In the genomic region with DNA sequence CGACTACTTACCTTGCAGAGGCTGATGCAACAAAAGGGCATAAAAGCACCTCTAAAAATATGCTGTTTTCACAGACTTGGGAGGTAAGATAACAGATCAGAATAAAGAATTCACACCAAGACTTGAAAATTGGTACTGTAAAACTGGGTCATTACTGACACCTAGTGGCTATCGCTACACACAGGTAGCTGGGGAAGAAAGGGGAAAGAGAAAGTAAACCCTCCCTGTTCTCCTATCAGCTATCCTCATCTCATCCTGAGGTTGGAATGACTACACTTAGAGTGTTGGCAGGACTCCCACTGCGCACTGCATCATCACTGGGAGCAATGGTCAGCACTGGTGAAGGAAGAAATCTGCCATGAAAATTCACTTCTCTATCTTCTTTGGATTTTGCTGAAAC, we compare ENCODE assay signal across 8 mouse cellular contexts. TPM values are rescaled to one million over a fixed set of nuclear protein-coding genes. Genes with fewer than 3 reads are reported as not detected.
A peak's percentile ranks its signal among the peaks of the same experiment; 100 is the strongest.
DNase-seq lines count a peak whose midpoint lies in the region; ATAC-seq and TF ChIP-seq lines count a peak whose summit lies in the region.
"Had no signal": no experiment of that assay in that cellular context is flagged by ENCODE, and none has a peak within 500 bp of the region (broad histone marks: within the 10 kb centered on the region; RNA-seq: fewer than 3 reads in every experiment).

No protein-coding gene starts in this region.

- WGBS in neural tube, embryonic 11.5 days, result 41% methylated on average over 3 of the region's 3 CpGs
- WGBS in intestine, embryonic 15.5 days, result 34% methylated on average over 3 of the region's 3 CpGs
- 22% methylated on average over 3 of the region's 3 CpGs for WGBS in small intestine, adult 2 months

- no peak overlapping the region for H3K27ac ChIP-seq in neural tube, embryonic 11.5 days (ENCODE audit: low read depth, low read length)
- H3K27ac ChIP-seq in intestine, embryonic 15.5 days, result no peak overlapping the region
- no peak overlapping the region for H3K27ac ChIP-seq in small intestine, adult 2 months (ENCODE audit: insufficient read depth, low read depth, low read length)
- H3K27ac ChIP-seq: limb, embryonic 13.5 days had no signal

- peak; percentile 65 for ATAC-seq in neural tube, embryonic 11.5 days (ENCODE audit: insufficient read depth, low FRiP score, low TSS enrichment)
- ATAC-seq in common myeloid progenitor, adult 5-6 weeks (replicated peaks; ENCODE audit: low read depth, poor library complexity, severe bottlenecking), result peak; percentile 95
- ATAC-seq in intestine, embryonic 15.5 days, result peak; percentile 81

- H3K36me3 ChIP-seq in neural tube, embryonic 11.5 days (ENCODE audit: control insufficient read depth, insufficient read depth, low read length), result no peaks in the 10 kb centered on the region
- no peaks in the 10 kb centered on the region for H3K36me3 ChIP-seq in intestine, embryonic 15.5 days
- no peaks in the 10 kb centered on the region for H3K36me3 ChIP-seq in small intestine, adult 2 months (ENCODE audit: control insufficient read depth, insufficient read depth, low read length)
- H3K36me3 ChIP-seq: limb, embryonic 13.5 days had no signal

- H3K9me3 ChIP-seq in neural tube, embryonic 11.5 days (ENCODE audit: control insufficient read depth, low read length), result no peaks in the 10 kb centered on the region
- H3K9me3 ChIP-seq in intestine, embryonic 15.5 days, result no peaks in the 10 kb centered on the region
- H3K9me3 ChIP-seq: limb, embryonic 13.5 days had no signal

- TF ChIP-seq CTCF in small intestine, adult 2 months (IDR thresholded peaks at IDR 0.05; ENCODE audit: extremely low read depth, insufficient read length, insufficient replicate concordance, low read depth, low read length), result peak; percentile 33; the same call in 1 of the 2 replicates

- H3K4me1 ChIP-seq in neural tube, embryonic 11.5 days (ENCODE audit: control insufficient read depth, insufficient read depth, low read length), result no peaks in the 10 kb centered on the region
- H3K4me1 ChIP-seq in intestine, embryonic 15.5 days (replicated peaks), result no peaks in the 10 kb centered on the region
- peaks cover 1% of the 10 kb centered on the region; the same call in 1 of the 2 replicates for H3K4me1 ChIP-seq in small intestine, adult 2 months (ENCODE audit: control insufficient read depth, insufficient read depth, insufficient read length, low read length)
- H3K4me1 ChIP-seq: limb, embryonic 13.5 days had no signal

- no peak for TF ChIP-seq POLR2A in small intestine, adult 2 months (IDR thresholded peaks at IDR 0.05; ENCODE audit: low read depth, low read length)

- H3K4me2 ChIP-seq in neural tube, embryonic 11.5 days (ENCODE audit: low read depth), result no peak overlapping the region
- no peak overlapping the region for H3K4me2 ChIP-seq in intestine, embryonic 15.5 days (replicated peaks)
- H3K4me2 ChIP-seq: limb, embryonic 13.5 days had no signal

- no peaks in the 10 kb centered on the region for H3K27me3 ChIP-seq in neural tube, embryonic 11.5 days (ENCODE audit: control insufficient read depth, insufficient read depth, low read length)
- no peaks in the 10 kb centered on the region for H3K27me3 ChIP-seq in intestine, embryonic 15.5 days (replicated peaks)
- no peaks in the 10 kb centered on the region for H3K27me3 ChIP-seq in small intestine, adult 2 months (ENCODE audit: control insufficient read depth, insufficient read depth, low read length)
- H3K27me3 ChIP-seq: limb, embryonic 13.5 days had no signal

- no peak overlapping the region for H3K4me3 ChIP-seq in neural tube, embryonic 11.5 days (ENCODE audit: low read depth, low read length)
- H3K4me3 ChIP-seq in intestine, embryonic 15.5 days (replicated peaks), result no peak overlapping the region
- no peak overlapping the region for H3K4me3 ChIP-seq in small intestine, adult 2 months (ENCODE audit: low read depth, low read length)
- H3K4me3 ChIP-seq: limb, embryonic 13.5 days had no signal

- no peak overlapping the region for H3K9ac ChIP-seq in neural tube, embryonic 11.5 days (ENCODE audit: low read length)
- no peak overlapping the region for H3K9ac ChIP-seq in intestine, embryonic 15.5 days
- H3K9ac ChIP-seq: limb, embryonic 13.5 days had no signal

- DNase-seq in neural tube, embryonic 11.5 days (ENCODE audit: low spot score), result no peak
- no peak for DNase-seq in neural tube, embryonic 10.5 days (ENCODE audit: extremely low spot score, low spot score)
- peak; percentile 63 for DNase-seq in R1 (ENCODE audit: low read depth, low spot score)
- peak; percentile 64 for DNase-seq in lung, postnatal 10 days

RNA-seq across cellular contexts. Expression of a gene that starts 16.4 kb away (rescaled TPM):
- 7.3 and 7.8 TPM in 2 replicates for polyA plus RNA-seq in neural tube, embryonic 11.5 days (2014; fragmentation: Nextera tagmentation; extraction: Ambion mirVana)
- 11.1 and 15.4 TPM in 2 replicates for total RNA-seq in common myeloid progenitor, adult 5-6 weeks (2017)
- 5.5 and 5.6 TPM in 2 replicates for polyA plus RNA-seq in intestine, embryonic 15.5 days (2015; fragmentation: Nextera tagmentation; extraction: Ambion mirVana)
- polyA plus RNA-seq in small intestine, adult 2 months (2012; rRNA removed), result 1.8 and 2.9 TPM in 2 replicates

RNA-seq across cellular contexts. Expression of a gene that starts 22.0 kb away (rescaled TPM):
- 47.5 and 50.0 TPM in 2 replicates for polyA plus RNA-seq in neural tube, embryonic 11.5 days (2014; fragmentation: Nextera tagmentation; extraction: Ambion mirVana)
- 15.5 and 17.9 TPM in 2 replicates for total RNA-seq in common myeloid progenitor, adult 5-6 weeks (2017)
- 18.0 and 22.2 TPM in 2 replicates for polyA plus RNA-seq in intestine, embryonic 15.5 days (2015; fragmentation: Nextera tagmentation; extraction: Ambion mirVana)
- polyA plus RNA-seq in small intestine, adult 2 months (2012; rRNA removed), result 0.14 and 0.19 TPM in 2 replicates

Comparison
In these comparisons a context has a peak if more than half of its experiments do, and no peak if none do; other contexts are left out.
1. DNase-seq: peak in R1 (single experiment) and lung, postnatal 10 days (single experiment); none in neural tube, embryonic 11.5 days (single experiment) and neural tube, embryonic 10.5 days (single experiment).
2. RNA of a gene that starts 22.0 kb away (polyA plus RNA-seq): 47.5 to 50.0 TPM in neural tube, embryonic 11.5 days and 18.0 to 22.2 TPM in intestine, embryonic 15.5 days; 0.14 to 0.19 TPM in small intestine, adult 2 months; every median in the first group is over 10 times any median in the second.
3. Peak in every context shown above with its lines, with median percentiles within 50 percentile points of each other: ATAC-seq.